Mouse (Mus musculus): ENCODE data around the gene Prima1. TPM values are rescaled to one million over a fixed set of nuclear protein-coding genes. Genes with fewer than 3 reads are reported as not detected.

Gene Prima1
- polyA plus RNA-seq, 1 experiment = 0.18 TPM

DNA sequence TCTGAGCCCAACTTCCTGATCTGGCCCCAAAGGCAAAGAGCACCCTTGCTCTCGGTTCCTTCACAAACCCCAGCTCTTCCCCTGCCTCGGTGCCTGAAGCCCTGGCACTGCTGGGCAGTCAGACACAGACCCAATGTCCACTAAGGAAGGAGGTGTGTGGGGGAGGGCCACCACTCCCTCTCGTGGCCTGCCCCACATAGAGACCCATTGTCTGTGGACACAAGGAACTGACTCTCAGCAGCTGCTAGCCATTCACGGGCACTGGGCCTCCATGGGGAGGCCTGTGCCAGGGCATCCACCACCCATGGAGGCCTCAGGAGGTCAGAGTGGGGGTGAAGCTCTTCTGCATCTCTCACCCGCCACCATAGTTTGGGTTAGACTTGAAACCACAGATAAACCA is 30.9 kb downstream of the Prima1 start:
- TF ChIP-seq POLR2A (IDR thresholded peaks at IDR 0.05; ENCODE audit: low read depth, low read length) = no peak
- Histone ChIP-seq H3K4me1 (ENCODE audit: control insufficient read depth, insufficient read depth, insufficient read length, low read length) (peaks cover 2% of the 10 kb centered on the region; the same call in 1 of the 2 replicates), H3K27ac (ENCODE audit: insufficient read depth, low read depth, low read length) (no peak overlapping the region), H3K4me3 (ENCODE audit: low read depth, low read length) (no peak overlapping the region), H3K27me3 (ENCODE audit: control insufficient read depth, insufficient read depth, low read length) (no peaks in the 10 kb centered on the region), H3K36me3 (ENCODE audit: control insufficient read depth, insufficient read depth, low read length) (no peaks in the 10 kb centered on the region)
- 64% methylated on average over 5 of the region's 5 CpGs for WGBS

DNA sequence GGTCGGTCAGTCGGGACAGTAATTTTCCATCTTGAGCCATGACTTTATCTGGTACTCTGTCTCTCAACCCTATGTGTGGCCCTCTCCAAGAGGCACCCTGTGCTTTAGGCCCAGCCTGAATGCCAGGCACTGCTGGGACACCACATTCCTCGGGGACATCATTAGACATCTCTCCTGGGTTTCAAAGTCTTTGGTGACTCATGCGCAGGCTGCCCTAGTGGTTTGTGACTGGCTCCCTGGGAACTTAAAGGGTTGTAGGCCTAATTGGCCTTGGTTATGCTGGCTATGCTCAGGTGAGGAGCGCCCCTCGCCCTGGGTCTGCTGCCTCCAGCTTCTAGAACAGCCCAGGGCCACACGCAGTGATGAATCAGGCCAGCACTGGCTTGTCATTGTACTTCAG is 32.4 kb downstream of the Prima1 start:
- no peaks in the 10 kb centered on the region for H3K27me3 ChIP-seq (ENCODE audit: control insufficient read depth, insufficient read depth, low read length)
- no peaks in the 10 kb centered on the region for H3K36me3 ChIP-seq (ENCODE audit: control insufficient read depth, insufficient read depth, low read length)
- no peak for TF ChIP-seq CTCF (IDR thresholded peaks at IDR 0.05; ENCODE audit: extremely low read depth, insufficient read length, insufficient replicate concordance, low read depth, low read length)
- TF ChIP-seq POLR2A (IDR thresholded peaks at IDR 0.05; ENCODE audit: low read depth, low read length) = no peak
- no peak overlapping the region for H3K4me3 ChIP-seq (ENCODE audit: low read depth, low read length)
- 81% methylated on average over 7 of the region's 7 CpGs for WGBS
- H3K4me1 ChIP-seq (ENCODE audit: control insufficient read depth, insufficient read depth, insufficient read length, low read length) = peaks cover 2% of the 10 kb centered on the region; the same call in 1 of the 2 replicates
- no peak overlapping the region for H3K27ac ChIP-seq (ENCODE audit: insufficient read depth, low read depth, low read length)

DNA sequence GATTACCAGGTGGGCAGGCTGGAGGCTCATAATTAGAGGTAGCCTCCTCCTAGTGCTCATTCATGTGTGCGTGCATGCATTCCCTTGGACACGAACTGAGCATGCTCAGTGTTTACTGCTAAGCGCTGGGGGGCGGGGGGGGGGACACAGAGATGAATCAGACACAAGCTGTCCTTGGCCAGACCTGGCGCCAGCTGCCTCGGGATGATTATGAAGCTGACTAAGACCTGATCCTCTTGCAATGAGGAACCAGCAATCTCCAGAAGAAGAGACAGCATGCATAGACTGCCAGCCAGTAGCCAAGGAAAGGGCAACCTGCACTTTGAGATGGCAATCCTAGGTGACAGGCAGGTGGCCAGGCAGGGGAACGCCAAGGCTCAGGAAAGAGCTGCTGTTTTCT is 36.4 kb downstream of the Prima1 start:
- no peaks in the 10 kb centered on the region for H3K36me3 ChIP-seq (ENCODE audit: control insufficient read depth, insufficient read depth, low read length)
- no peaks in the 10 kb centered on the region for H3K27me3 ChIP-seq (ENCODE audit: control insufficient read depth, insufficient read depth, low read length)
- no peak overlapping the region for H3K27ac ChIP-seq (ENCODE audit: insufficient read depth, low read depth, low read length)
- TF ChIP-seq POLR2A (IDR thresholded peaks at IDR 0.05; ENCODE audit: low read depth, low read length) = no peak
- TF ChIP-seq CTCF (IDR thresholded peaks at IDR 0.05; ENCODE audit: extremely low read depth, insufficient read length, insufficient replicate concordance, low read depth, low read length) = no peak
- 63% methylated on average over 7 of the region's 7 CpGs for WGBS
- H3K4me1 ChIP-seq (ENCODE audit: control insufficient read depth, insufficient read depth, insufficient read length, low read length) = no peaks in the 10 kb centered on the region
- no peak overlapping the region for H3K4me3 ChIP-seq (ENCODE audit: low read depth, low read length)

DNA sequence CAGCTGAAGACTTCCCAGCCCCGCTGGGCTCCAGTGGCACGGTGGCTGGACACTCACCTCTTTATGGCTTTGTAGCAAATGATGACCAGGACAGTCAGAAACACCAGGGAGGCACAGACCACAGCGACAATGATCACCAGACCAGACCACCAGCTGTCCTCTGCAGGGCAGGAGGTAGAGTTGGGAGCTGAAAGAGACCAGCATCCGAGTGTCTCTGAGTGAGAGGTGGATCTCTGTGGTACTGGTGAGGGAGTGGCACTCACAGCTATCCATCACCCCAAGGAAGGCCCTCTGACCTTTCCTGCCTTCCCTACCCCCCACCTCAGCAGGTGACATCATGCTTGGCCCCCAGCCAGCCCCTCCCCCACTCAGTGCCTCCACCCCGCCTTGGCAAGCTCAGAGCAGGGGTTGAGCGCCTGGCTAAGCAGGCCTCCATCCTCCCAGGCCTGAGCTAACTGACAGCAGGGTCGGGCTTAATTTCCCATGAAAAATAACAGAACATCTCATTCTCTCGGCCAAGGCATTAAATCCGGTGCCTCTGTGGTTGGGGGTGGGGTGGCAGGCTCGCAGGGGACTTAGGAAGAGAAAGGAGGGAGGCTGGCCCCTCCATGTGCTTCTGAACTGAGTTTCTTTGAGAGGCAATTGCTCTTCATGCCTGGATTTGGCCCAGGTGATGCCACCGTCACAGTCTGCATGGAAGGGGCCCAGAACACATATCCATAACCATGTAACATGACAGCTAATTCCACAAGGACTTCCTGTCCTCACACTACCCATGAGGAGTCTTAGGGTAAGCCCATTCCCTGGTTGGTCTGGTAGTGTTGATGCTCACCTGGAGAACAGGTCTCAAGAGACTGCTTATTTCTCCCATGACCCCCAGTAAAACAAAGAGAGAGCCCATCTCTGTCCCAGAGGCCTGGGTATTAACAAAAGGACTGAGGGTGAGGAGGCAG is 39.1 kb downstream of the Prima1 start:
- Histone ChIP-seq H3K27me3 (ENCODE audit: control insufficient read depth, insufficient read depth, low read length) (no peaks in the 10 kb centered on the region), H3K36me3 (ENCODE audit: control insufficient read depth, insufficient read depth, low read length) (no peaks in the 10 kb centered on the region)
- 47% methylated on average over 11 of the region's 11 CpGs for WGBS

DNA sequence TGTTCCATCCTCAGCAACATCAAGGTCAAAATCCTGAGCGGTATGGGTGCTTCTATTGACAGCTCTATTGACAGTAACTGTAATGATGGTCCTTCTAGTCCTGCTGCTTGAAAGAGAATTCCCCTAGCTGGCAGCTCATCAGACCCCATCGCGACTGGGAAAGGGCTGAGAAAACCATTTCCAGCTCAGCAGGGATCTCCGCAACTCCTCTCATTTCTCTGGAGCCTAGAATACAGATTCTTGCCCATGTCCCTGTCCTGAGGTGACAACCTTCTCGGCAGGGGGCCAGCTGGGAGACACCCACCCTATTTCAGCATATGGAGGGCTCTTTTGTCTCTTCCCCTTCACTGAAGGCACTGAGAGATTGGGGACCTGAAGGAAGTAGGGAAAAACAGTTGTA is 49.0 kb downstream of the Prima1 start:
- Histone ChIP-seq H3K4me3 (ENCODE audit: low read depth, low read length) (no peak overlapping the region), H3K36me3 (ENCODE audit: control insufficient read depth, insufficient read depth, low read length) (no peaks in the 10 kb centered on the region)
- 56% methylated on average over 5 of the region's 5 CpGs for WGBS

More for the DNA sequence above, 39.1 kb downstream of the Prima1 start:
- no peaks in the 10 kb centered on the region for H3K4me1 ChIP-seq (ENCODE audit: control insufficient read depth, insufficient read depth, insufficient read length, low read length)
- H3K4me3 ChIP-seq (ENCODE audit: low read depth, low read length) = no peak overlapping the region
- TF ChIP-seq POLR2A (IDR thresholded peaks at IDR 0.05; ENCODE audit: low read depth, low read length) = no peak
- no peak for TF ChIP-seq CTCF (IDR thresholded peaks at IDR 0.05; ENCODE audit: extremely low read depth, insufficient read length, insufficient replicate concordance, low read depth, low read length)
- no peak overlapping the region for H3K27ac ChIP-seq (ENCODE audit: insufficient read depth, low read depth, low read length)

DNA sequence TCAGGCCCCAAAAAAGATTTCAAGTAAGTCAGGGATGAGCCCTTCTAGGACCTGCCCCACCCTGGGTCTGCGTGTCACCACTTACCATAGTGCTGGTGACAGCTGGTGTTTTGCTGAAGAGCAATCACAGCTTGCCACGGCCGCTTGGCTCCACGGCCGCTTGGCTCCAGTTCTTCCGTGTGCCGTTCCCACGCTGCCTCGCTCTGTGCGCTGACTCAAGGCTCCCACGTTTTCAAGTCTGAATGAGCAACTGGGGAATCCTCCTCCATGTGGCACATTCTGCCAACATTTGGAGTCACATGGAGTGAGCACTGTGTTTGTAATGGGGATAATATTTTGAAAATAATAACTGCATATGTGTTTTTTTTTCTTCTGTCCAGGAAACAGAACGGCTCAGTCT is 52.2 kb downstream of the Prima1 start:
- Histone ChIP-seq H3K27me3 (ENCODE audit: control insufficient read depth, insufficient read depth, low read length) (no peaks in the 10 kb centered on the region), H3K4me1 (ENCODE audit: control insufficient read depth, insufficient read depth, insufficient read length, low read length) (no peaks in the 10 kb centered on the region), H3K27ac (ENCODE audit: insufficient read depth, low read depth, low read length) (no peak overlapping the region), H3K4me3 (ENCODE audit: low read depth, low read length) (no peak overlapping the region), H3K36me3 (ENCODE audit: control insufficient read depth, insufficient read depth, low read length) (no peaks in the 10 kb centered on the region)
- WGBS = 72% methylated on average over 12 of the region's 12 CpGs
- TF ChIP-seq POLR2A (IDR thresholded peaks at IDR 0.05; ENCODE audit: low read depth, low read length) (no peak), CTCF (IDR thresholded peaks at IDR 0.05; ENCODE audit: extremely low read depth, insufficient read length, insufficient replicate concordance, low read depth, low read length) (no peak)

More for the DNA sequence above, 49.0 kb downstream of the Prima1 start:
- Histone ChIP-seq H3K4me1 (ENCODE audit: control insufficient read depth, insufficient read depth, insufficient read length, low read length) (no peaks in the 10 kb centered on the region), H3K27ac (ENCODE audit: insufficient read depth, low read depth, low read length) (no peak overlapping the region), H3K27me3 (ENCODE audit: control insufficient read depth, insufficient read depth, low read length) (no peaks in the 10 kb centered on the region)
- TF ChIP-seq POLR2A (IDR thresholded peaks at IDR 0.05; ENCODE audit: low read depth, low read length) (no peak), CTCF (IDR thresholded peaks at IDR 0.05; ENCODE audit: extremely low read depth, insufficient read length, insufficient replicate concordance, low read depth, low read length) (no peak)

DNA sequence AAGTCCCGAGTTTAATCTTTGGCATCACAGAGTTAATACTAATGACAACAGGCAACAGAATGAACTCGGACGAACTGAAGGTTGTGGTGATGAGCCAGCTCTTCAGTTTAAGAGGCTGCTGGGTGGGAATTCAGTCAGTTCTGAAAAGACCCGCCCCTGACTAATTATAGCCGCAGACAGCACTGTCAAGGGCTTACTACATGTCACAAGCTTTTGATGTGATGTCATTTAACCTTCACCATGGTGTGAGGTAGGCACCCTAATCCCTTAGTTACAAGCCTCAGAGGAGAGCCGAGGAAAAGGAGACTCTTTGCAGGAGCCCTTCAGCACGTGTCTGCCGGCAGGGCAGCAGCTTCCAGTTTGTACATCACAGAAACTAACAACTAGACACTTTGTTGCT is 53.7 kb downstream of the Prima1 start:
- Histone ChIP-seq H3K27ac (ENCODE audit: insufficient read depth, low read depth, low read length) (no peak overlapping the region), H3K4me1 (ENCODE audit: control insufficient read depth, insufficient read depth, insufficient read length, low read length) (no peaks in the 10 kb centered on the region), H3K4me3 (ENCODE audit: low read depth, low read length) (no peak overlapping the region), H3K27me3 (ENCODE audit: control insufficient read depth, insufficient read depth, low read length) (no peaks in the 10 kb centered on the region), H3K36me3 (ENCODE audit: control insufficient read depth, insufficient read depth, low read length) (no peaks in the 10 kb centered on the region)
- WGBS = 59% methylated on average over 8 of the region's 8 CpGs
- no peak for TF ChIP-seq POLR2A (IDR thresholded peaks at IDR 0.05; ENCODE audit: low read depth, low read length)
- no peak for TF ChIP-seq CTCF (IDR thresholded peaks at IDR 0.05; ENCODE audit: extremely low read depth, insufficient read length, insufficient replicate concordance, low read depth, low read length)
